Mouse (Mus musculus) granulocyte monocyte progenitor cell, adult 5-6 weeks (primary cell): ENCODE results near the gene Cemip. TPM values are rescaled to one million over a fixed set of nuclear protein-coding genes. Genes with fewer than 3 reads are reported as not detected.
"Not testable (repeated sequence)": the region's sequence is repeated elsewhere in the genome, so short reads cannot be mapped to it uniquely, and the experiment has no call there.

ENCODE experiments used
- ATAC-seq: replicated peaks from 2 replicates; pipeline ENCODE4 v1.8.0; 2016; ENCODE audit warnings: mild to moderate bottlenecking, moderate TSS enrichment, inconsistent platforms; ENCODE audit not compliant: poor library complexity, severe bottlenecking
- total RNA-seq, 2 experiments: library from RNA; stranded (forward) in 1 of 2; stranded (reverse) in 1 of 2; fragments of 200-712, 200-1000 nt in 1 of 2; fragments of >200 nt in 1 of 2; fragmentation: Nextera tagmentation in 1 of 2; gene quantifications; 2 replicates each; pipeline ENCODE4 v1.2.3; 2014 to 2017

The Cemip gene
- total RNA-seq (2014; fragmentation: Nextera tagmentation) (not detected in 2 replicates), total RNA-seq (2017) (not detected in 2 replicates)

GRCm38 (mm10) chr7:84086039-84086829 is at the start of gene Cemip:
Cemip (minus strand) TSS chr7:84086502.
- peak; percentile 73 for ATAC-seq

- ATAC-seq: no peak
Observed at GRCm38 (mm10) chr7:84132704-84133103, 46.4 kb upstream of the Cemip start.

GRCm38 (mm10) chr7:84131736-84132135 is 45.4 kb upstream of the Cemip start:
- ATAC-seq: no peak

DNA sequence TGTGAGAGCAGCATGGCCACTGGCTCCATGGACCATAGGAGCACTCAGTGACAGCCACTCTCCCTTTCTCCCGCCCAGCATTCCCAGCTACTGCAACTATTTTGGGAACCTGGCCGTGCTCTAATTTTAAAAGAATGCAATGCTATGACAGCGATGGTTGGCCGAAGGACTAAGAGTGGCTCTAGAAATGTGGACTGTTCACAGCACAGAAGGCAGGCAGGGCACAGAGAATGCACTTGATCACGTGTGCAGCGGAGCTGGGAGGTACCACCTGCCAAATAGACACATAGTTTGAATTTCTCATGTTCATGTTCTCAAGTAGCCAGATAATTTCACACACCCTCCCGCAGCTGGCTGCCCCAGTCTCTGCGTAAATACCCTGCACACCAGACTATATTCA is 42.4 kb upstream of the Cemip start:
- ATAC-seq: no peak

- no peak for ATAC-seq
Observed at GRCm38 (mm10) chr7:84125730-84126129, 39.4 kb upstream of the Cemip start.

- ATAC-seq: not testable (repeated sequence)
Observed at GRCm38 (mm10) chr7:84123651-84124050, 37.3 kb upstream of the Cemip start.

DNA sequence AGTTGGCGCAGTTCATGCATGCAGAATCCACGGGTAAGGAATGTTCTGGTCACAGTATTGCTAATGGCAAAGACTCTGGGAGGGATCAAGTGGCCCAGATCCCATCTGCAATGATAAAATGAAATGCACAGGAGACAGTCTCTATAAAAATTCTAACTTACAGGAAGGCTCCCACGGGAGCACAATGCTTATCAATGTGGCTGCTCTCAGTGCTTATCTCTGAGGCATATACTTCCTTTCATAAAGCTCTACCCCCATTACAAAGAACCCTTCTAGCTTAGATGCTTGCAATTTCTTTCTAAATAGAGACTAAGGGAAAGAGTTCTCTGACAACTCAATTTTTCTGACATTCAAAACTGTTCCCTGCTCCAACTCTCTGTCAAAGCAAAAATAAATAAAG is 35.5 kb upstream of the Cemip start:
- no peak for ATAC-seq

DNA sequence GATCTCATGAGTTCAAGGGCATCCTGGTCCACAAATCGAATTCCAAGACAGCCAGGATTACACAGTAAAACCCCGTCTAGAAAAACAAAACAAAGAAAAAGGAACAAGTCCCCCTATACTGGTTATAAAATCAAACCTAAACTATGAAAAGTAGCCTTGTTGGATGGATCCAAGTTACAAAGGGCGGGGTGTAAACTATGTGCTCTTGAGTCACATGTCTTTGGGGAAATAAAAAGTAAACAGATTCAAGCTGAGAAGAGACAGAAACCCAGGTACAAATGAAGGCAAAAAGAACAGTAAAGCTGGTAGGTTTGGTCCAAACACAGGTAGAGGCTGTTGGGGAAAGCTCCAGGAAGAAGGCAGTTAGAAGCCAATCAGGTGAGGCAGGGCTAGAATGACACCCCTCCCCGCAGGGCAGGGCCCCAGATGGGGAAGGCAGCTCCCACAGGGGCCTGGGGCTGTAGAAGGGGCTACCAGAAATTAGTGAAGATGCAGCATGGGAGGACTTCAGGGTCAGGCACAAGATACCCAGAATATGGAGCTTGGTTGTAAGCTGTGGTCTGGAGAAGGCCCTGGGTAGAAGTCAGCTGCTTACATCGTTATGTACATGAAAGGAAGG is 33.9 kb upstream of the Cemip start:
- no peak for ATAC-seq

GRCm38 (mm10) chr7:84119216-84120105 is 33.2 kb upstream of the Cemip start:
- no peak for ATAC-seq

DNA sequence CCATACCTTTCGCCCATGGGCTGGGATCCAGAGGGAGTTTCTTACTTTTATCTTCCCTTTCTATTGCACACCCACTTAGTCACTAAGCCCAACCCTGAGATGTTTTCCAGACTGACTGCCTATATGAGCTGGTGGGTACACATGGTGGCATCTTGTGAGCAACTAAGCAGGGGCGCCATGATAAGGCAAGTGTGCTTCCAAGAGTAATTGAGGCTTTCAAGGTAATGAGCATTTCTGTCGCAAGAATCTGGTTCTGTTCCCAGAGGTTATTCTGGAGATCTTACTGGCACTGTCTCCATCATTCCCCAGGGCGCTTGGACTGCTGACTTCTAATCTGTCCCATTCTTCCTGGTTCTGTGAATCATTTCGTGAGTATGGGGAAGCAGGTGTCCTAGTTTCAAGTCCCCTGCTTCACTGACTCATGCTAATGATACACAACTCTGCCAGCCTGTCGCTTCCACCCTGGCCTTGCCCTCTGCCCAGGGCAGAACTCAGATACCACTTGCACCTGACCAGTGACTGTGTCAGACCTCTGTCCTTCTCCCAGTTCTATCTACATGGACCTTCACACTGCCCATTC is 31.3 kb upstream of the Cemip start:
- ATAC-seq: no peak

DNA sequence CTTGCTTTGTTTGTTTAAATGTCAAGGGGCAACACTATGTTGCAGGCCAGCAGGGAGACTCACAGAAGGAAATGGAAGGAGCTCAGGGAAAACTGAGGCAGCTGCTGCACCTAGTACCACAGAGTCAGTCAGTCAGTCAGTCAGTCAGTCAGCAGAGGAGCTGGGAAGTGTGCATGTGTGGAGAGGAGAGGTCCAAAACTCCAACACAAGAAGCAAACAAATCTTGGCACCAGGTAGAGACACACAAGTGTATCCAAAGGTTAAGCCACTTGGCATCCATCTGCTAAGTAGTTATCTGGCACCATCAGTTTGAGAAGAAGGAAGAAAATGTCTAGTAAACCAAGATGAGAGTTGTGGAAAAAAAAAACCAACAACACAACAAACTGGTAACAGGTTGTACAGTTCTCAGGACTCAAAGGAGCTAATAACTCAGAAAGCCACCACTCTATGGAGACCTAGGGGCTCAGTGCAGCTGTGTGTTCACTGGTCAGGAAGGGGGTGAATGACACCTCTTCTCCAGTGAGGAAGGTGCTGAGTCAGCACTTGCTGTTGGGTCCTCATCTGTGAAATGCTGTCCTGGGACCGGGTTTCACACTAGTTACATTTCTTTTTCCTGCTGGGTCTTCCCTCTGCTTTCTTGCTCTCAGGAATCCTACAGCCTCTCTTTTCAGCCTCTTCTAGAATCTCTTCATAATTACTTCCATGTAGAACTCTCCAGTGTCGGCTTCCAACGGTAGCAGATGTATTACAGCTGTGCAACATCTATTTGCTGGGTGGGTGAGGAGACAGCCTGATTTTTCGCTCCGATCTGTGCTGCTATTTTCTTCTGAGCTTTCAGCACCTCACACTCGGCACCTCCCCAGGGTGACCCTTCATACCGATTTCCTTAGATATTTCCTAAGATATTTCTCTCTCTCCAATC is 30.6 kb upstream of the Cemip start:
- no peak for ATAC-seq

GRCm38 (mm10) chr7:84115385-84115784 is 29.1 kb upstream of the Cemip start:
- peak; percentile 71 for ATAC-seq

GRCm38 (mm10) chr7:84114775-84115174 is 28.5 kb upstream of the Cemip start:
- no peak for ATAC-seq

GRCm38 (mm10) chr7:84113035-84113390 is 26.7 kb upstream of the Cemip start:
- ATAC-seq: no peak

GRCm38 (mm10) chr7:84112351-84113034 is 26.2 kb upstream of the Cemip start:
- no peak for ATAC-seq

DNA sequence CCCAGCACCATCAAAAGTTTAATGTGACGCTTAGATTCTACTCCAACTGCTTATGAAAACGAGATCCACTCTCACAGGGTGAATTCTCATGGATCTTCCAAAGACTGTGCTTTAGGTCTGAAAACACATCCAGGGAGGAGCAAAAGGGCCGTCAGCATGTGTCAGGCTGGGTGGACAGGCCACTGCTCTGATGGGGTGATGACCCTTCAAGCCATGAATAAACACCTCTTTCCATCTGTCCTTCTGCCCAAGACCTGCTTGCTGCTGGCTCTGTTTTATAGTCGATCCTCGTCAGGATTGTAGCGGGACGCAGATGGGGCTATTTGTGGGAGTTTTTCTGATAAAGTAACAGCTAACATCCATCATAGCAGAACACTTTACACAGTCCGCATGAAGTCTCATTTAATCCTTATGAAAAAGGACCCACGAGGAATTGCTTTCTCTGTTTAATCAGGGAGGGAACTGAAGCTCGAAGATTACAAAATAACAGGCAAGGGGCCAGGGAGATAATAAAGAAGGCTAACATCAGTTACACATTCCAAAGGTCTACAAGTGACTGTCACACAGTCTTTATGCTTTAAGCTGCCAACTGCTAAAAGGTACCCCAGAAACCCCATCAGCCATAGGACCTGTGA is 25.5 kb upstream of the Cemip start:
- no peak for ATAC-seq

DNA sequence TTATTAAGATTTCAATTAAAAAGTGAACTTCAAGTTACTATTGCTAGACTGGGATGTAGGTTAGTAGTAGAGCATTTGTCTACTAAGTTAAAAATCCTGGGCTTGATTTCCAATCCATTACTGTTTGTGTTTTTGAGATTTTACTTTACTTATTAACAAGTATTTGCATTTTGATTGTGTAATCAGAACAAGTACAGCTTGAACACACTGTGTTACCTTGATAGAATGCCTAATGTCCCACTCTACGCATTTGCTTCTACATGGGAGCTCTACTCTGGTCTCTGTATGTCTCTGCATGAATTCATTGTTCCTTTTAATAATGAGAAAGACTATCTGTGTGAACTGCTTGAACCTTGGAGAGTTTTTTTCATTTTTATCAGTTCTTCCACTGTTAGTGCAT is 20.6 kb upstream of the Cemip start:
- no peak for ATAC-seq

DNA sequence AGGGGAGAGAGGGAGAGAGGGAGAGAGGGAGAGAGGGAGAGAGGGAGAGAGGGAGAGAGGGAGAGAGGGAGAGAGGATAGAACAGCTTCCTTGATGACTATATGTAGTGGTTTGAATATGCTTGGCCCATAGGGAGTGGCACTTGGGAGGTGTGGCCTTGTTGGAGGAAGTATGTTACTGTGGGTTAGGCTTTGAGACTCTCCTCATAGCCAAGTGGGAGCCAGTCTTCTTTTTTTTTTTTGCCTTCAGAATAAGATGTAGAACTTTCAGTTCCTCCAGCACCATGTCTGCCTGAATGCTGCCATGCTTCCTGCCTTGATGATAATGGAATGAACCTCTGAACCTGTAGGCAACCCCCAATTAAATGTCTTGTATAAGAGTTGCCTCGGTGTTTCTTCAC is 16.3 kb upstream of the Cemip start:
- ATAC-seq: peak; percentile 92

DNA sequence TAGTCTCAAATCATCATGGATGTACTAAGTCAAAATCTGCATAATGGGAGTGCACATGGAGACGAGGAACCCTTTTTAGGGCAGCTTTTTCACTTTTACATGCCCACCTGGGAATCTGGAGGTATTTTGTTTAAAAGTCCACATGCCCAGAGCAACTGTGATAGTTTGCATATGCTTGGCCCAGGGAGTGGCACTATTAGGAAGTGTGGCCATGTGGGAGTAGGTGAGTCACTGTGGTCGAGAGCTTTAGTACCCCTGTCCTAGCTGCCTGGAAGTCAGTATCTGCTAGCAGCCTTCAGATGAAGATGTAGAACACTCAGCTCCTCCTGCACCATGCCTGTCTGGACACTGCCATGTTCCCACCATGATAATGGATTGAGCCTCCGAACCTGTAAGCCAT is 14.4 kb upstream of the Cemip start:
- ATAC-seq: no peak
